Mouse (Mus musculus): ENCODE data around the gene Epm2aip1. TPM values are rescaled to one million over a fixed set of nuclear protein-coding genes. Genes with fewer than 3 reads are reported as not detected.

Epm2aip1 gene
- polyA plus RNA-seq, 2 experiments from 2014 or later = 7.2 to 8.4 TPM

Other genes starting within 250 kb of the Epm2aip1 start
- gene Ccrl2, start 214.4 kb upstream of the Epm2aip1 start, polyA plus RNA-seq (2017; shearing (Covaris generic)) = 10 to 100 TPM; 25.6 to 26.3 TPM
- 1 to 10 TPM; 8.2 to 9.6 TPM for gene Lrrfip2, start 154.3 kb upstream of the Epm2aip1 start, polyA plus RNA-seq (2017; shearing (Covaris generic))
- gene Mlh1, start 138 bp upstream of the Epm2aip1 start, polyA plus RNA-seq (2017; shearing (Covaris generic)) = 10 to 100 TPM; 14.8 to 22.1 TPM
- not detected for gene Trank1, start 39.8 kb downstream of the Epm2aip1 start, polyA plus RNA-seq (2017; shearing (Covaris generic))
- not detected for gene Dclk3, start 167.2 kb downstream of the Epm2aip1 start, polyA plus RNA-seq (2017; shearing (Covaris generic))